Mouse (Mus musculus): ENCODE data around the gene Siah1b.

Siah1b gene

DNA sequence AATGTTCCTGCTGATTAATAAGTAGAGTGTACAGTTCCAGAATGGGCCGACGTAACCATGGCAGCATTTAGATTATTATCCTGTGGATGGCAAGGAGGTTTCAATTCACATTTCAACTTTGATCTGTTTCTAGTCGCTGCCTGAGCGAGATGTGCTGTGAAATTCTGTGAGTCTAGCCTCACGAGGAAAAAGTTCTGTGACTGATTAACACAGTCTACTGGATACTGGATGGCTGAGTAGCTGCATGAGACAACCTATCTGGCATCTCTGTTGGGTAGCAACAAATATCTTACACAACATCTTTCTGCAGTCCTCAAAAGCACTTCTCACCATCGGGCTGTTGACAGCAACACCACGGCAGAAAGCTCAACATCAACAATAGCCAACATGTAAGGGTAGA lies 43.8 kb downstream of the Siah1b start:
- no peak for DNase-seq (ENCODE audit: low read depth, low spot score)

GRCm38 (mm10) chrX:164027607-164028289 lies 48.5 kb downstream of the Siah1b start, which contains the start of gene Car5b:
Gene Car5b (minus strand): TSS chrX:164027997.
- DNase-seq (ENCODE audit: low read depth, low spot score) = peak; percentile 95

Measured in R1 (cell line).